Mouse (Mus musculus): ENCODE data around the gene Trhr2.

- TF ChIP-seq CTCF (IDR thresholded peaks at IDR 0.05; ENCODE audit: low read depth): no peak
- no peak for TF ChIP-seq EP300 (IDR thresholded peaks at IDR 0.05; ENCODE audit: low read depth)
Observed at GRCm38 (mm10) chr8:122340761-122341160, 19.8 kb downstream of the Trhr2 start.
